Mouse (Mus musculus): Measurements from ENCODE around the gene Zcrb1. TPM values are rescaled to one million over a fixed set of nuclear protein-coding genes. Genes with fewer than 3 reads are reported as not detected.

The Zcrb1 gene
- total and polyA plus RNA-seq, 3 experiments = 49.1 to 146 (median 60.3) TPM

DNA sequence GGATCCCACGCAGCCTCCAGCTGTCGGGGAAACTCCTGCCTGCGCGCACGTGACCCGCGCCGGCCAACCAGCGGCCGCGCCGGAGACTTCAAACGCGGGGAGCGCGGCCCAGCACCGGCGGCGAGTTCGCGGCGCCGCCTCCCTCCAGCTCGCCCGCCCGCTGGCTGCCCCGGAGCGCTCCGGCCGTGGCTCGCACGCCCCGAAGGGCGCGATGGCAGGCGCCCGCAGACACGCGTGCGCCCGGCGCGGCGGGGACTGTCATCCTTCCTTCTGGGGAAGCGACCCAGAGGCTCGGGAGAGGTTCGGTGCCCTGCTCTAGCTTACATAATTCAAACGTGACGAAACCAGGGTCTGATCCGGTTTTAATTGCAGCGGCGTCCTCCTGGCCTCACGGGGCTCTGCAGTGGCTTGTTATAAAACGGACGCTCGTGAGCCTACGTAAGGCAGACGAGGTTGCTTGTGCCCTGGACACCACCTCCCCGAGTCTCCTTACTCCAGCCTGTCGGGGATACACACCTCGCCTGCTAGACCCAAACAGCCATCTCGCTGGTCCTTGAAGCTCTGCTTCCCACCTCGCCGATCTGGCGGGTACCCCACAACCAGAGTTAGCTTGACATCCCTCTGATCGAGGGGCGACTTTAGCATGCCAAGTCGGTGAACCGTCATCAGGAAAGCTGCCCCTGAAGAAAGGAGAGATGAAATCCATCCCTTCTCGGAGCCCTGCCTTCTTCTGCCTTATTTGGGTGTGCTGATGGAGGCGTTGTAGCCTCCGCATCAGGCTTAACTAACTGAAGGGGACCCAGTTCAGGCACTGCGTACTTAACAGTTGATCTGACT, 61.0 kb downstream of the Zcrb1 start, which contains the start of gene Yaf2:
Yaf2 (minus strand) TSS at position 11 of the 837 bp plus-strand sequence.
- H3K36me3 ChIP-seq (replicated peaks in 1 of 2; ENCODE audit: control insufficient read depth in 1 of 2, insufficient read depth in 1 of 2, low read length in 1 of 2) = peaks cover 9 to 11% of the 10 kb centered on the region in 2 experiments
- H3K27ac ChIP-seq (ENCODE audit: insufficient read depth, low read depth) = peak within 1 kb of the TSS; percentile 25; the same call in 1 of the 2 replicates
- peaks cover 9 to 11% of the 10 kb centered on the region in 2 experiments for H3K4me1 ChIP-seq (ENCODE audit: control insufficient read depth in 1 of 2, insufficient read depth in 2 of 2)
- peak within 1 kb of the TSS; percentile 69 to 84 (median 75) for H3K4me3 ChIP-seq (replicated peaks in 1 of 3; ENCODE audit: low read depth in 2 of 3, low read length in 2 of 3, poor library complexity in 1 of 3)
- peak; percentile 65 for DNase-seq (ENCODE audit: extremely low read depth)
- TF ChIP-seq RCOR1 (conservative IDR thresholded peaks at IDR 0.05; ENCODE audit: low read depth, low read length) = no peak
- TF ChIP-seq ZMIZ1 (IDR thresholded peaks at IDR 0.05; ENCODE audit: low read depth, low read length) = peak; percentile 72; the same call in 1 of the 2 replicates
- TF ChIP-seq POLR2AphosphoS2 (IDR thresholded peaks at IDR 0.05; ENCODE audit: low read depth, low read length) = no peak
- peak; percentile 91 for TF ChIP-seq USF1 (IDR thresholded peaks at IDR 0.05; ENCODE audit: low read depth, low read length)
- no peak for TF ChIP-seq CHD2 (IDR thresholded peaks at IDR 0.05; ENCODE audit: low read length)
- TF ChIP-seq MEF2A (IDR thresholded peaks at IDR 0.05; ENCODE audit: borderline replicate concordance, low read depth, low read length) = no peak; the same call in 1 of the 2 replicates
- TF ChIP-seq E2F4 (IDR thresholded peaks at IDR 0.05; ENCODE audit: insufficient replicate concordance, low read depth, low read length) = no peak
- TF ChIP-seq BHLHE40 (IDR thresholded peaks at IDR 0.05; ENCODE audit: low read depth, low read length) = peak; percentile 75
- no peak for TF ChIP-seq PAX5 (IDR thresholded peaks at IDR 0.05; ENCODE audit: low read length)
- no peak for TF ChIP-seq ZC3H11A (IDR thresholded peaks at IDR 0.05; ENCODE audit: low read depth, low read length)
- peak; percentile 80 for TF ChIP-seq MAX (IDR thresholded peaks at IDR 0.05; ENCODE audit: low read length)
- TF ChIP-seq USF2 (conservative IDR thresholded peaks at IDR 0.05; ENCODE audit: low read depth, low read length) = peak; percentile 73
- TF ChIP-seq SIN3A (IDR thresholded peaks at IDR 0.05; ENCODE audit: low read length) = peak; percentile 17
- TF ChIP-seq NELFE (IDR thresholded peaks at IDR 0.05; ENCODE audit: low read depth, low read length) = no peak
- TF ChIP-seq HCFC1 (IDR thresholded peaks at IDR 0.05; ENCODE audit: low read depth, low read length) = no peak
- no peak for TF ChIP-seq ZNF384 (IDR thresholded peaks at IDR 0.05; ENCODE audit: low read depth, low read length)
- TF ChIP-seq EP300 (IDR thresholded peaks at IDR 0.05; ENCODE audit: low read length) = no peak
- TF ChIP-seq MYC (IDR thresholded peaks at IDR 0.05; ENCODE audit: low read depth, low read length) = no peak
- TF ChIP-seq NRF1 (IDR thresholded peaks at IDR 0.05; ENCODE audit: low read depth, low read length) = peak; percentile 58
- no peak for TF ChIP-seq CTCF (conservative IDR thresholded peaks at IDR 0.05 in 1 of 2, IDR thresholded peaks at IDR 0.05 in 1 of 2; ENCODE audit: low read depth in 2 of 2, low read length in 2 of 2)
- peak; percentile 51; the same call in 1 of the 2 replicates for TF ChIP-seq POLR2A (IDR thresholded peaks at IDR 0.05; ENCODE audit: low read depth, low read length)
- no peak for TF ChIP-seq TBP (conservative IDR thresholded peaks at IDR 0.05; ENCODE audit: low read depth, low read length)
- TF ChIP-seq TCF12 (IDR thresholded peaks at IDR 0.05; ENCODE audit: low read depth, low read length) = no peak
- TF ChIP-seq JUN (IDR thresholded peaks at IDR 0.05; ENCODE audit: insufficient read depth, low read depth, low read length) = no peak
- TF ChIP-seq JUND (conservative IDR thresholded peaks at IDR 0.05; ENCODE audit: low read depth, low read length) = no peak
- no peak for TF ChIP-seq ZKSCAN1 (IDR thresholded peaks at IDR 0.05; ENCODE audit: borderline replicate concordance, low read depth, low read length)
- no peak for TF ChIP-seq ETS1 (conservative IDR thresholded peaks at IDR 0.05; ENCODE audit: low read depth, low read length)
- no peak for TF ChIP-seq MAZ (IDR thresholded peaks at IDR 0.05; ENCODE audit: low read depth, low read length)
- no peak for TF ChIP-seq UBTF (IDR thresholded peaks at IDR 0.05; ENCODE audit: low read depth, low read length)
- TF ChIP-seq CHD1 (IDR thresholded peaks at IDR 0.05; ENCODE audit: low read depth, low read length) = no peak
- TF ChIP-seq IRF4 (IDR thresholded peaks at IDR 0.05; ENCODE audit: low read depth, low read length) = no peak
- TF ChIP-seq ELF1 (IDR thresholded peaks at IDR 0.05; ENCODE audit: low read depth, low read length) = no peak
- TF ChIP-seq MAFK (IDR thresholded peaks at IDR 0.05; ENCODE audit: insufficient replicate concordance, low read length) = no peak
- TF ChIP-seq KAT2A (IDR thresholded peaks at IDR 0.05; ENCODE audit: insufficient replicate concordance, low read length) = no peak
- TF ChIP-seq SMC3 (IDR thresholded peaks at IDR 0.05; ENCODE audit: low read depth, low read length) = no peak
- no peak; the same call in 1 of the 2 replicates for TF ChIP-seq MXI1 (IDR thresholded peaks at IDR 0.05; ENCODE audit: low read depth, low read length)
- TF ChIP-seq GABPA (IDR thresholded peaks at IDR 0.05; ENCODE audit: insufficient replicate concordance, low read depth, low read length) = no peak
- no peak for TF ChIP-seq RAD21 (IDR thresholded peaks at IDR 0.05; ENCODE audit: low read depth, low read length)
- H3K9ac ChIP-seq (ENCODE audit: insufficient read depth, low read depth) = peak within 1 kb of the TSS; percentile 94
- no peaks in the 10 kb centered on the region for H3K27me3 ChIP-seq (replicated peaks)
- H3K4me2 ChIP-seq (ENCODE audit: insufficient read depth, low read depth, poor library complexity, severe bottlenecking) = peak within 1 kb of the TSS; percentile 85
- dilution Hi-C loops (cut with MboI; ENCODE audit: extremely low pct_ligation_motif_present, extremely low pct_unique_long_range_greater_than_20kb, low sequenced_read_pairs) (no loop called here), in situ Hi-C loops (cut with MboI; ENCODE audit: low pct_ligation_motif_present, low pct_unique_long_range_greater_than_20kb, low sequenced_read_pairs) (no loop called here)
- H3K9me3 ChIP-seq (replicated peaks; ENCODE audit: low read length) = no peaks in the 10 kb centered on the region
- H3K79me2 ChIP-seq (replicated peaks; ENCODE audit: control insufficient read depth, extremely low read depth, insufficient read depth, poor library complexity, severe bottlenecking) = peaks cover 14% of the 10 kb centered on the region

Data from CH12.LX (cell line).